In genomic region chr4:109173775-109174440, GRCm38 (mm10) we compare ENCODE assay signal across 9 mouse cellular contexts. TPM values are rescaled to one million over a fixed set of nuclear protein-coding genes. Genes with fewer than 3 reads are reported as not detected.
DNase-seq lines count a peak whose midpoint lies in the region; ATAC-seq and TF ChIP-seq lines count a peak whose summit lies in the region.
"Had no signal": no experiment of that assay in that cellular context is flagged by ENCODE, and none has a peak within 500 bp of the region (broad histone marks: within the 10 kb centered on the region; RNA-seq: fewer than 3 reads in every experiment).

No protein-coding gene starts in this region.

- intact Hi-C loops in gastrocnemius, adult 2 months (cut with DNase I), result no loop called here
- intact Hi-C loops in left cerebral cortex, postnatal 36 days (cut with DNase I), result no loop called here
- intact Hi-C loops in left cerebral cortex, postnatal 14 days (cut with DNase I), result no loop called here

- H3K4me3 ChIP-seq in gastrocnemius, adult 2 months, result peak overlapping the region; percentile 67
- H3K4me3 ChIP-seq in limb, embryonic 13.5 days, result no peak overlapping the region
- H3K4me3 ChIP-seq: erythroblast, embryonic 14.5 days had no signal

- 44% methylated on average over 7 of the region's 7 CpGs for WGBS in limb, embryonic 13.5 days

- peaks cover 15% of the 10 kb centered on the region for H3K4me1 ChIP-seq in limb, embryonic 13.5 days

- no peak for ATAC-seq in limb, embryonic 13.5 days (ENCODE audit: low FRiP score, low read depth)

- H3K9me3 ChIP-seq in limb, embryonic 13.5 days, result no peaks in the 10 kb centered on the region

- TF ChIP-seq CTCF in gastrocnemius, adult 2 months (IDR thresholded peaks at IDR 0.05), result no peak

- no peaks in the 10 kb centered on the region for H3K27me3 ChIP-seq in limb, embryonic 13.5 days

- DNase-seq in cerebellum, adult 9-11 months, result peak; percentile 35
- no peak for DNase-seq in cerebellum, postnatal 36 days
- peak; percentile 29 for DNase-seq in R1 (ENCODE audit: low read depth, low spot score)
- peak; percentile 80 for DNase-seq in gastrocnemius, adult 2 months
- DNase-seq in thymus, postnatal 14 days, result no peak
- DNase-seq in left cerebral cortex, postnatal 36 days (ENCODE audit: low spot score in 2 of 2), result no peak
- DNase-seq in left cerebral cortex, postnatal 14 days (ENCODE audit: low spot score in 2 of 2), result no peak

- H3K4me2 ChIP-seq in limb, embryonic 13.5 days (replicated peaks), result no peak overlapping the region

- H3K27ac ChIP-seq in gastrocnemius, adult 2 months, result peak overlapping the region; percentile 91
- peak overlapping the region; percentile 77 for H3K27ac ChIP-seq in limb, embryonic 13.5 days

- H3K9ac ChIP-seq in limb, embryonic 13.5 days, result no peak overlapping the region; the same call in 1 of the 2 replicates

- peaks cover 6% of the 10 kb centered on the region; the same call in 1 of the 2 replicates for H3K36me3 ChIP-seq in limb, embryonic 13.5 days

RNA-seq across cellular contexts. Expression of gene Osbpl9, which starts 28.2 kb away (rescaled TPM):
- total RNA-seq in gastrocnemius, adult 2 months (2021), result 100 to 1,000 TPM in 1 of 2 experiments, 10 to 100 TPM in 1; 91.5 to 112 TPM
- 68.7 and 69.0 TPM in 2 replicates for polyA plus RNA-seq in limb, embryonic 13.5 days (2015; fragmentation: Nextera tagmentation; extraction: Ambion mirVana)
- total RNA-seq in left cerebral cortex, postnatal 36 days (2021), result 10 to 100 TPM; 54.6 to 62.8 TPM
- total RNA-seq in left cerebral cortex, postnatal 14 days (2021), result 10 to 100 TPM; 49.5 to 52.2 TPM

Comparison
In these comparisons a context has a peak if more than half of its experiments do, and no peak if none do; other contexts are left out.
1. DNase-seq: peak in cerebellum, adult 9-11 months (single experiment), R1 (single experiment) and gastrocnemius, adult 2 months (single experiment); none in cerebellum, postnatal 36 days (0 of 2), thymus, postnatal 14 days (single experiment), left cerebral cortex, postnatal 36 days (0 of 2) and left cerebral cortex, postnatal 14 days (0 of 2).